Mouse (Mus musculus): ENCODE measurements at regions not wholly inside any gene's neighbourhood (a gene's known extent, or its start where the extent isn't known, plus 50 kb on each side); places are given as distances from the start of the nearest gene placed in this dataset.

DNA sequence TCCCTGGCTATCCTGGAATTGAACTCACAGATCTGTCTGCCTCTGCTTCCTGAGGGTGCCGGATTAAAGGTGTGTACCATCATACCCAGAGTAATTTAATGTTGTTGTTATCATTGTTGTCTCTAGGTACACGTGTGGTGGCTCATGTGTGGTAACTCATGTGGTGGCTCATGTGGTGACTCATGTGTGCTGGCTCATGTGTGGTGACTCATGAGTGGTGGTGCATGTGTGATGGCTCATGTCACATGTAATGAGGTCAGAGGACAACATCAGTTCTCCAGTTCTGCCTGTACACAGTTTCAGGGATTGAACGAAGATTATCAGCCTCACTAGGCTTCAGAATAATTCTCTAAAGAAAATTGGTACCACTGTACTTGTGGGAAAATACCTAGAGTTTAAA, 80.2 kb downstream of the Zfp36l2 start:
- no peak for DNase-seq

GRCm38 (mm10) chr17:84104242-84104641, 83.5 kb downstream of the Zfp36l2 start:
- no peak for DNase-seq

GRCm38 (mm10) chr17:84103344-84103743, 84.4 kb downstream of the Zfp36l2 start:
- no peak for DNase-seq

- no peak for DNase-seq
Measured at GRCm38 (mm10) chr17:84101652-84102051, 86.1 kb downstream of the Zfp36l2 start.

DNA sequence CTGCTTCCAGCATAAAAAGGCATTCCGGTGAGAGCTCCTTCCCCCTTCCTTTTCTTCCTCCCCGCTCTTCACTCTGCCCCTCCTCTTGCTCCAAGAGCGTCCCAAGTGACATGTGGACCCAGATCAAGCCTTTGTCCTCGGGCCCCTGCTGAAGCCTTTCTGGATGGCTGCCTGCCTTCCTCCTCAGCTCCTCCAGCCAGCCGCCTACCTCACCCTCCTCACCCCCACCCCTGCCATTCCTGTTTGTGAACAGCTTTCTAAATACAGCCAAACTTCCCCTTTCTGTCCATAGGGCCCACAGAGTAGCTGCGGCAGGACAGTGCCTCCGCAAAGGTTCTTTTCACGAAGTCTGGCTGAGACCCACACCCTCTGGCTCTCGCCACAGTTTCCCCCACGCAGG, 87.2 kb downstream of the Zfp36l2 start:
- DNase-seq: no peak

GRCm38 (mm10) chr17:84099737-84100136, 88.0 kb downstream of the Zfp36l2 start:
- DNase-seq: no peak

GRCm38 (mm10) chr17:84097871-84098430, 89.8 kb downstream of the Zfp36l2 start:
- DNase-seq: no peak

GRCm38 (mm10) chr17:84097286-84097685, 90.5 kb downstream of the Zfp36l2 start:
- no peak for DNase-seq

DNA sequence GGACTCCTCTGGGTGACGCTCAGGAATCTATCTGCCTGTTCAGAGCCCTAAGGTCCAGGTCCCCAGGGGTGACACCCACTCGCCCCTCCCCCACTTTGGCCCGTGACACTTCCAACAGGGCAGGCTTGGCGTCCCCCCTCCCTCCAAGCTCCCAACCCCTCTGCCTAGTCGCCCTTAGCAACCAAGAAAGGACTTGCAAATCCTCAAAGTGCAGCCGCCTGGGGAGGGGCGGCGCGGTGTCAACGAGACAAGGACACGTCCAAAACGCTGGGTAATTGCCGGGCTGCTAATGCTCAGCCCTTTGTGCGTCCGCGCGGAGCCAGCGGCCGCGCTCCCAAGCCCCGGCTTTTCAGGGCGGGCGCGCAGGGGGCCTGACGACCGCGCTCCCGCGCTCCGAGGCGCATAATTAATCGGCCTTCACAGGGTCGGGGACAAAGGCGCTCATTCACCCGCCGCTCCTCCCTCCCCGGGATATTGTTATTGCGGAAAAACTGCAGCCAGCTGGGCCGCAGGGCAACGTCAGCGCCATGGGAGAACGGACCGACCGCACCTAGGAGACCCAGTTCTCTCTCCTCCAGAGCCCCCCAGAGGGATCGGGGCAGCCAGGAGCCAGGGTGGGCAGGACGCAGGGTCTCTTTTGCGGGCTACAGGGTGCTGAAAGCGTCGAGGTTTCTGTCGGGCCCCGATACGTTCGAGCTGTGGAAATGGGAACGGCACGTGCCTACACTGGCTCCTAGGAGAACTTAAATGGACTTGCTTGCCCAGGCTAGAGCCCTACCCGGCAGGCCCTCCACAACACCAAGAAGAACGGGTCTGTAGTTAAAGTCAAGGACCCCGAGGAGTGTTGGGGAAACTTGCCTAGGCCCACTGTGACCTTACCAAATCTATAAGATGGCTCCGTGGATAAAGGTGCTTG, 91.1 kb downstream of the Zfp36l2 start:
- peak; percentile 30 to 55 for DNase-seq

GRCm38 (mm10) chr17:84095829-84096228, 91.9 kb downstream of the Zfp36l2 start:
- DNase-seq: no peak

GRCm38 (mm10) chr17:84095089-84095488, 92.7 kb downstream of the Zfp36l2 start:
- no peak for DNase-seq

- no peak for DNase-seq
Measured at GRCm38 (mm10) chr17:84086394-84086793, 101.4 kb downstream of the Zfp36l2 start.

DNA sequence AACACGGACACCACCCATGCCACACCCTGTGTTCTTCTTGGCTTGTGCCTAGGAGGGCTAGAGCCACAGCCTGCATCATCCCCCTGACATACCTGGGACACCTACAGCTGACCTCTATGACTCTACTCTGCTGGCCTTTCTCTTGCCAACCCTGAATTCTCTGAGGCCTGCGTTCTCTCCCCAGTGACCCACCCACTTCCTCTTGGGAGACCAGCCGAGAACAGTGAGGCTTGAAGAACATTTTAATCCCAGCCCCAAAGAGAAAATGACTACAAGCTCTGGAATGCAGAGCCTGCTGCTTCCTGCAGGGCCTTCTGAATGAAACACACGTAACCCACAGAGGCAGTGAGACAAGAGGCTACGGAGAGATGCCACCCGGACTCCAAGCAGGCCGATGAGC, 102.0 kb downstream of the Zfp36l2 start:
- no peak for DNase-seq

DNA sequence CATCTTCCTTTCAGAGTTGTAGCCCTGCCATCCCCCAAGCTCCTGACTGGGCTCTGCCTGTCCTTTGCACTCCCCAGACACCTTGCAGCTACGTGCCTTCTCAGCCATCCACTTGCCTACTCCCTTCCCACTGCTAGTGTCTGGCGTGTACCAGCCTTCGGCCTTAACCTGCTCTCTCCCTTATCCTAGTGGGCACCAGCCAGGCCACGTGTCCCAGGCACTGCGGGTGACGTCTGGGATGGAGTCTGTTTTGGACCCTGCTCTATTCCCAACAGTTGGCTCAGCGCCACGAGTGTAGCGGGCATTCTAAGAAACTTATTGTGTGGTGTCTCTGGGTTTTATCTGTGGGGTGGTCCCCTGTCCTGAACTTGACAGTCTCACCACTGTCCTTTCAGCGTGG, 102.5 kb downstream of the Zfp36l2 start:
- DNase-seq: peak; percentile 25 to 43

DNA sequence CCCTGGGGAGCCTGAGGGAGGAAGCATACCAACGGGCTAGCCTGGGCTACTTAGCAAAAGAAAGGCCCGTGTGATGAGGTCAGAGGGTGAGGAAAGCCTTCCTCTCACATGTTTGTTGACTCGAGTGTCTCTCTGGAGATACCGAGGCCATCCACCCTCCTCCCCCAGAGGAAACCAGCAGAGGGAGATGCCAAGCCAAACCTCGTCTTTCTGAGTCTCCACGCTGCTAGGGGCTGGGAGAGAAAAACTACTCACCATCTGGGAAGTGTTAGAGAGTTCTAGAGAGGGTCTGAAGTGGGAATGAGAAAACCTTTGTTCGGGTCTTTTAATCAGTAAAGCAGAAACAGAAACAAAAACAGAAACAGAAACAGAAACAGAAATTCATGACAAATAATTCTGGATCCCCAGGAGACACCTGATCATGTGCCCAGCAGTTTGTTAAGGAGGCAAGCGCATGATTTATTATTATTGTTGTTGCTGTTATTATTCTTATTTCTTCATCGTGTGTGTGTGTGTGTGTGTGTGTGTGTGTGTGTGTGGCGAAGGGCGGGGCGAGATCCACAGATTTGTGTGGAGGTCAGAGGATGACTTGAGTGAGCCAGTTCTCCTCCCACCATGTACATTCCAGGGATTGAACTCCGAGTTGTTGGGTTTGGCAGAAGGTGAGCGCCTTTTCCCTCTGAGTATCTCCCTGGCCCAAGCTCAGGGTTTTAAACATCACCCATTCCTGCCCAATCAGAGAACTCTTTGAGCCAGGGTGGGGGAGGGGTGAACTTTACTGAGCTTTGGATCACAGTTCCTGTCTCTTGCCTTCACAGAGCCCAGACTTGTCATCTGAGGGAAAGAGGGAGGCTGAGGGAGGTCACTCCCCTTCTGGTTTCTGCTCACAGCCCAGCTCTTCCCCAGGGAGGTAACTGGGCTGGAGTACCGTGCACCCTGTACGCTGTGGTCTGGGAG, 104.2 kb downstream of the Zfp36l2 start:
- no peak for DNase-seq

DNA sequence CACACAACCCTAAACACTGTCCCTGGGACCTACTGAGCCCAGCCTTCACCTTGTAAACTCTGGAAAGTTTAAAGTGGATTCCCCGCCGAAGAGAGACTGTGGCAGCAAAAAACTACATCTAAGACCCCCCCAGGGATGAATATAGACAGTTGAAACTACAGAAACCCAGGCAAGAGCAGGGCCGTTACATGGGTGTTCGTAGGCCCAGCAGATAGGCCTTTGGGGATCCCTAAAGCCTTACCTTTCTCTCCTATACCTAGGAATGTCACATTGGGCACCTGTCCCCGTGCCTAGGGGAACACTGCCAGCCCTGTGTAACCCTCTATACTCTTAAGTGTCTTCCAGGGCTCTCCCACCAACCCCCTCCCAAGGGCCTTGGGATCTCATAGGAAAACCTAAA, 105.2 kb downstream of the Zfp36l2 start:
- DNase-seq: no peak

- peak; percentile 28 to 42 for DNase-seq
Measured at GRCm38 (mm10) chr17:84081751-84082352, 105.9 kb downstream of the Zfp36l2 start.

DNA sequence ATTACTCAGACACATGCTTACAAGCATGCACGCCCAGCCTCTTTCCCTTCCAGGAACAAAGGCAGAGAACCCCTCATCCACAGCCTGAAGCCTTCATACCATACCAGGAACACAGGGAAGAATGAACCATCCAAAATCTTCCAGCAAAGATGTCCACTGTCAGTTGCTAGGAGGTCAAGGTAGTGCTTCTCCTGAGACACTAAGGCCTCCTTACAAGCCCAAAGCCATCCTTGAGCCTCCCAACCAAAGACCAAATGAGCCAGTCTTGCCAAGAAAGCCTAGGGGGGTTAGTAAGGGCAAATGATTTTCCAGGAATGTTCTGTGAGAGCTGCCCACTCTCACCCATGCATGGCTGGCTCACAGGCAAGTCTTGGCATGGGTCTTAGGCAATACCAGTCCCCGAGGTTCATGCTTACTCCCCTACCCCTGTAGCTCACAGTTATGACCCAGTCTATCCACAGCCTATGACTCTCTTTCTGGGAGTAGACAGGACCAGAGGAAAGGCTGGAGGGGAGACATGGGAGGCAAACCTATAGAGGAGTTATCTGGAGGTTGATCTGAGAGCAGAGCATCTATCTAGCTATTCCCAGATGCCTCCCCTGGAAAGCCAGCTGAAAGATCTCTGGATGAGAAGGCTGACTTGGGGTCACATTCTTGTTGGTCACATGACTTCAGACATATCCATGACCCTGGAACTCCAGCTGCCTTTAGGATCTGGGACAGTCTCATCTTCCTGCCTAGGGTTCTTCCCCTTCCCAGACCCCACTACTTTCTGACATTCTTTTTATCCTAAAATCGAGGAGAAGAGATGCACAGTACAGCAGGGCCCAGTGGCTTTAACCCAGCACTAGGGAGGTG, 112.4 kb downstream of the Zfp36l2 start:
- no peak for DNase-seq

DNA sequence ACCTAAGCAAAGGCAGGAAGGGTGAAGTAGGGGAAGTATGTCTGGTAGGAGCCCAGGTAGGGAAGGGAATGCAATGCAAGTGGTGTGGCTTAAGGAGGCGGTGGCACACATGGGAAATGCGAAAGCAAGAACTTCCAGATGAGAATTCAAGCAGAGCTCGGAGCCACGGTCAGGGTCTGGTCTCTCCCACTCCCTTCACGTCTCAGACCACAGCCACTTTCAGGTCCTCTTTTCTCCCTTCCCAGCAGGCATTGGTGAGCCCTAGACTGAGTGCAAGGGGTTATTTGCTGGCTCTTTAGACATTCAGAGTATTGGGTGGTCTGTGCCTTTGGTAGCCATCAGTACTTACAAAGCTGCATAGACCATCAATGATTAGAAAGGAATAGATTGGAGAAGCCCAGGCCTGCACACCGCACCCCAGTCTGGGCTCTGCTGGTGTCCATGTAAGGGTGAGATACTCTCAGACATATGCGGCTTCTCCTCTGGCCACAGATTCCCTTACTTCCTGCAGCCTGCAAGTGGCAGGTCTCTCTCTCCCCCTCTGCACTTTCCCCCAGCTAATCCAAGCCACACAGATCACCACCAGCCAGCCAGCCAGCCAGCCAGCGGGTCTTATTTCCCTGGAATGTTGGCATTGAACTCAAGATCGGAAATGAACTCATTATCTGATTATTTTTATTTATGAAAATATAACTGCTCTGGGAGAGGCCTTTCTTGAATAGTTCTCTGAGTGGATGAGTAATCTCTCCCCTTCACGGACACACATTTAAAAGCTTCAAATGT, 113.6 kb downstream of the Zfp36l2 start:
- no peak for DNase-seq

GRCm38 (mm10) chr17:84072426-84073030, 115.2 kb downstream of the Zfp36l2 start:
- no peak for DNase-seq

All from cerebellum, postnatal 25 days (tissue).